Mouse (Mus musculus) layer of hippocampus, adult 11-12 months (tissue): ENCODE data around the gene Il18rap.

ENCODE experiments used
- DNase-seq: peaks from one replicate; pipeline ENCODE4 v3.0.0; 2022; ENCODE audit warnings: low spot score

Il18rap gene

GRCm38 (mm10) chr1:40544650-40545049, 29.5 kb downstream of the Il18rap start:
- peak; percentile 79 for DNase-seq

GRCm38 (mm10) chr1:40546645-40547044, 31.5 kb downstream of the Il18rap start:
- no peak for DNase-seq

DNA sequence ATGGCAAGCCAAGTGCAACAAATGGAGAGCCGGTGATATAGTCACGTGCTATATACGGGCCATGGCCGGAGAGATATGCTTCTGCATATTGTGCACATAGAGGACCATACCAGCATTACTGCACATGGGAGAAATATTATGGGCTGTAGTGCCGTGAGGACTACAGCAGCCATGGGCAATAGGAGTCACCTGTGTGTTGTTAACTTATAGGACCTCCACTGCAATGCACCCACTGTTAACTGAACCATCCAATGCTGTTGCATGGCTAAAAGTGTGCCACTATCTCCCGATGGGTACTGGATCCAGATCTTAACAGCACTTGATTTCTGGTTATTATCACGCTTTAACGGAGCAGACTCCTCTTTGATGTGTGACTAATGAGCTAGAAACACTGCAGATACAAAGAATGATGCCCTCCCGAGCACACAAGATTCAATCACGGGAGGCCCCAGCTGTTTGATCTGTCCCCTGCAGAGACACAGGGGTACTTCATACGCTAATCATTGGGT, 32.0 kb downstream of the Il18rap start:
- no peak for DNase-seq

DNA sequence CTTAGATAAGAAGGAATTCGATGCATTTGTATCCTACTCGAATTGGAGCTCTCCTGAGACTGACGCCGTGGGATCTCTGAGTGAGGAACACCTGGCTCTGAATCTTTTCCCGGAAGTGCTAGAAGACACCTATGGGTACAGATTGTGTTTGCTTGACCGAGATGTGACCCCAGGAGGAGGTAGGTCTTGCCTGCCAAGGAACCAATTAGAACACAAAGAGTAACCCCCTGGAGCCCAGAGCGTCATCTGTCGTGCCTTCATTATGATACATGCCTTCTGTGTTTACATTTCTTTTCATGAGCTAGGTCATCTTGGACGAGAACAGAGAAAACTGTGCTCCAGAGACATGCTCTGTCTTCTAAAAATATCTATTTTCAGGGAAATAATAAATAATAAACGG, 32.6 kb downstream of the Il18rap start:
- DNase-seq: no peak

GRCm38 (mm10) chr1:40569374-40569773, 54.2 kb downstream of the Il18rap start:
- no peak for DNase-seq

- peak; percentile 51 for DNase-seq
Measured at GRCm38 (mm10) chr1:40579784-40580183, 64.6 kb downstream of the Il18rap start, which contains the start of gene Slc9a4. Slc9a4 (plus strand) TSS chr1:40580081.

- no peak for DNase-seq
Measured at GRCm38 (mm10) chr1:40580269-40580668, 65.1 kb downstream of the Il18rap start.

DNA sequence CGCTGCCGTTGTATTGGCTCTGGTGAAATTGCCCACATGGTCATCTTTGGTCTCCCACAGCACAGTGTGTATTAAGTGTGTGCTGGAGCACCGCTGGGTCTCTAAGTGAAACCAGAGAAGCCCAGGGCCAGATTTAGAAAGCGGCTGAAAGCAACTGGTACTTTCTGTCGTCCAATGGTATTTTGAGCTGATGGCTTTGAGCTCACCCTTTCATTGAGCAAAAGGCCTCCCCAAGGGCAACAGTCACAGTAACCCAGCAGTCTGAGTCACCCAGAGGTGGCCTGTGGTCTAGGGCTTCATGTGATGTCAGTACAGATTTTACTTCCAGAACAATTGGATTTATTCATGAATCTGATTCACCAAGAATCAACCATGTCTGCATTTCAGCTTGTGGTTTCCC, 71.6 kb downstream of the Il18rap start:
- no peak for DNase-seq

- no peak for DNase-seq
Measured at GRCm38 (mm10) chr1:40590931-40591330, 75.8 kb downstream of the Il18rap start.

DNA sequence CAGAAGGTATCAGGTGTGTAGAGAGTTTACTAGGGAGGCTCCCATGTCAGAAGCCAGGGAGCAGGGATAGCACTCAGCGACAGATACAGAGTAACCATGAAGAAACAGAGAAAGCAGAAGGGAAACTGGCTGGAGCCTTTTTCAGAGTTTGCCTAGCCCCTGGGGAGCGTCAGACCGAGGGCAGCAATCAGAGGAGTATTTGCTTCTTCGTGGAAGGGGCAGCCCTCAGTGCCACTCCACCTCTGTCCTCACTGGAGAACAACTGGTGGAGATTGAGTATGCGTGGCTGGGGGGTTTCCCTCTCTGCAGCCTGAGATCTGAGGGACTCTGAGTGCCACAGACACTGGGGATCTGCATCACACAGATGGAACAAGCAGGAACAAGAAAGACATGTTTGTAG, 82.7 kb downstream of the Il18rap start:
- DNase-seq: no peak

GRCm38 (mm10) chr1:40599661-40600060, 84.5 kb downstream of the Il18rap start:
- peak; percentile 17 for DNase-seq

GRCm38 (mm10) chr1:40600394-40601327, 85.5 kb downstream of the Il18rap start:
- DNase-seq: peak; percentile 60
